Mouse (Mus musculus): ENCODE data around the gene Kcnma1.

Kcnma1 gene

GRCm38 (mm10) chr14:24014391-24014790, at the start of gene Kcnma1:
Gene Kcnma1 (minus strand): TSS chr14:24014491.
- DNase-seq, result no peak

- DNase-seq, result no peak
These were observed 45.5 kb upstream of the Kcnma1 start for GRCm38 (mm10) chr14:24059747-24060146.

- no peak for DNase-seq
These were observed 45.0 kb upstream of the Kcnma1 start for GRCm38 (mm10) chr14:24059287-24059686.

GRCm38 (mm10) chr14:24051821-24052220, 37.5 kb upstream of the Kcnma1 start:
- no peak for DNase-seq

- no peak for DNase-seq
These were observed 22.3 kb upstream of the Kcnma1 start for GRCm38 (mm10) chr14:24036609-24037008.

GRCm38 (mm10) chr14:24036208-24036535, 21.9 kb upstream of the Kcnma1 start:
- DNase-seq, result no peak

- DNase-seq, result no peak
These were observed 21.4 kb upstream of the Kcnma1 start for GRCm38 (mm10) chr14:24035486-24036207.

GRCm38 (mm10) chr14:24032876-24033389, 18.6 kb upstream of the Kcnma1 start:
- DNase-seq, result no peak

GRCm38 (mm10) chr14:24032201-24032600, 17.9 kb upstream of the Kcnma1 start:
- no peak for DNase-seq

- DNase-seq, result no peak
These were observed 6.4 kb upstream of the Kcnma1 start for GRCm38 (mm10) chr14:24020718-24021117.

- DNase-seq, result no peak
These were observed 4.3 kb downstream of the Kcnma1 start for GRCm38 (mm10) chr14:24009978-24010377.

- DNase-seq, result no peak
These were observed 6.0 kb downstream of the Kcnma1 start for GRCm38 (mm10) chr14:24008252-24008651.

- no peak for DNase-seq
These were observed 8.0 kb downstream of the Kcnma1 start for GRCm38 (mm10) chr14:24006276-24006675.

- DNase-seq, result no peak
These were observed 9.6 kb downstream of the Kcnma1 start for GRCm38 (mm10) chr14:24004471-24005271.

GRCm38 (mm10) chr14:24003450-24004381, 10.6 kb downstream of the Kcnma1 start:
- DNase-seq, result no peak

GRCm38 (mm10) chr14:24002647-24003046, 11.6 kb downstream of the Kcnma1 start:
- no peak for DNase-seq

- DNase-seq, result no peak
These were observed 16.4 kb downstream of the Kcnma1 start for GRCm38 (mm10) chr14:23997912-23998311.

- no peak for DNase-seq
These were observed 18.5 kb downstream of the Kcnma1 start for GRCm38 (mm10) chr14:23995831-23996230.

GRCm38 (mm10) chr14:23990871-23991270, 23.4 kb downstream of the Kcnma1 start:
- DNase-seq, result no peak

- no peak for DNase-seq
These were observed 24.6 kb downstream of the Kcnma1 start for GRCm38 (mm10) chr14:23989696-23990095.

GRCm38 (mm10) chr14:23982205-23982604, 32.1 kb downstream of the Kcnma1 start:
- no peak for DNase-seq

- no peak for DNase-seq
These were observed 39.6 kb downstream of the Kcnma1 start for GRCm38 (mm10) chr14:23974685-23975084.

GRCm38 (mm10) chr14:23966471-23966870, 47.8 kb downstream of the Kcnma1 start:
- DNase-seq, result no peak

All from thymus, postnatal 36 days (tissue).